Mouse (Mus musculus) bone marrow, adult 2 months (tissue): ENCODE data around the gene Il20ra. TPM values are rescaled to one million over a fixed set of nuclear protein-coding genes. Genes with fewer than 3 reads are reported as not detected.

Experiments
- H3K27ac ChIP-seq: fragments of 200-500 bp; 2 replicates; pipeline ENCODE4 v1.5.1; 2012; ENCODE audit warnings: low read depth, mild to moderate bottlenecking, control low read depth, inconsistent platforms, low read length; ENCODE audit not compliant: control insufficient read depth, poor library complexity, insufficient read depth
- H3K4me1 ChIP-seq: fragments of 200-500 bp; 2 replicates; pipeline ENCODE4 v1.6.1; 2011; ENCODE audit warnings: low read length; ENCODE audit not compliant: control insufficient read depth, insufficient read depth
- H3K4me3 ChIP-seq: fragments of 200-500 bp; replicated peaks from 2 replicates; pipeline ENCODE3; 2011; ENCODE audit warnings: mild to moderate bottlenecking, low read depth, low read length, control low read depth; ENCODE audit not compliant: control insufficient read depth
- CTCF ChIP-seq: fragments of 200-500 bp; IDR thresholded peaks from 2 replicates; pipeline ENCODE4 v1.5.1; 2011; ENCODE audit warnings: low read length, control low read depth; ENCODE audit not compliant: control insufficient read depth, insufficient read depth
- POLR2A ChIP-seq: fragments of 200-500 bp; IDR thresholded peaks from 2 replicates; pipeline ENCODE4 v1.6.1; 2011; ENCODE audit warnings: low read depth, mild to moderate bottlenecking, control low read depth, low read length, borderline replicate concordance; ENCODE audit not compliant: control insufficient read depth
- WGBS: fragments of 180-500 bp; shearing (Covaris S2); methylation state at CpG from one replicate; pipeline ENCODE4 v1.1.7; 2018; 5-methylcytosine and 5-hydroxymethylcytosine counted together
- polyA plus RNA-seq: library from polyadenylated mRNA; stranded (reverse); fragments of >200 nt; gene quantifications from 2 replicates; pipeline ENCODE4 v1.2.4, GENCODE M21; 2011; ENCODE audit warnings: low replicate concordance; ENCODE audit not compliant: missing spikeins, insufficient read depth, insufficient read length

Gene Il20ra
- polyA plus RNA-seq, 1 experiment: not detected

DNA sequence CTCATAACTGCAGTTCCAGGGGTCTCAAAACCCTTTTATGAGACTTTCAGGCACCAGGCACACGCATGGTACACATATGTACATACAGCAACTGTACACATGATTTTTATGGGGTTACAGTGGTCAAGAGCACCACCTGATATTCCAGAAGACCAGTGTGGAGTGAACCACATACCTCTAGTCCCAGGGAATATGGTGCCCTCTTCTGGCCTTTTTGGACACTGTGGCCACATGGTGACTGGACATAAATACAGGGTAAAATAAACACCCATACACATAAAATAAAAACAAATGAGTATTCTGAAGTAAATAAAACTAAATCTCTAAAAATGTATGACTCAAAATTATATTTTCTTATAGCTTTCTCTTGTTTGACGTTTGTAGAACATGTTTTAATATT is 18.7 kb upstream of the Il20ra start:
- TF ChIP-seq POLR2A: no peak
- TF ChIP-seq CTCF: no peak
- Histone ChIP-seq H3K4me3 (no peak overlapping the region), H3K4me1 (peaks cover 6% of the 10 kb centered on the region), H3K27ac (no peak overlapping the region)
- 66% methylated on average over 2 of the region's 2 CpGs for WGBS

GRCm38 (mm10) chr10:19699331-19699730 is 13.0 kb upstream of the Il20ra start:
- 74% methylated on average over 1 of the region's 1 CpGs for WGBS

DNA sequence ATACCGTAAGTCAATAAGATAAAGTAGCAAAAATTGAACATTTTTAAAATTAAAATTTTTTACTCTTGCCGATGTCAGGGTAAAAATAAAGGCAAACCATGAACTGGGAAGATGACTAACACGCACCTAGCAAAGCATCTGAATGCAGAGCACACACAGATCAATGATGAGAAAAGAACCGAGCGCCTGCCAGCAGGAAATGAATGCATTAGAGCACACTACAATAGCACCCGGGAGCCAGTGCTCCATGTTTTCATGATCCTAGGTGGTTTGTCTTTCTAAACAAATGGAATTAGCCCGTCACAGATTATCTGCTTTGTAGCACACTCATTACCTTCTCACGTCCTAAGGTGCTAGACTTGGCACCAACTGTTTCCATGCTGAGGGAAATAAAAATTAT is 7.9 kb upstream of the Il20ra start:
- 83% methylated on average over 8 of the region's 8 CpGs for WGBS
- H3K4me1 ChIP-seq: no peaks in the 10 kb centered on the region; the same call in 1 of the 2 replicates
- no peak overlapping the region for H3K27ac ChIP-seq
- H3K4me3 ChIP-seq: no peak overlapping the region
- TF ChIP-seq POLR2A (no peak), CTCF (no peak)

More at GRCm38 (mm10) chr10:19699331-19699730, 13.0 kb upstream of the Il20ra start:
- Histone ChIP-seq H3K4me3 (no peak overlapping the region), H3K4me1 (no peaks in the 10 kb centered on the region; the same call in 1 of the 2 replicates), H3K27ac (no peak overlapping the region)
- TF ChIP-seq POLR2A (no peak), CTCF (no peak)

GRCm38 (mm10) chr10:19707768-19708167 is 4.6 kb upstream of the Il20ra start:
- Histone ChIP-seq H3K27ac (no peak overlapping the region), H3K4me1 (no peaks in the 10 kb centered on the region; the same call in 1 of the 2 replicates), H3K4me3 (no peak overlapping the region)
- WGBS: 86% methylated on average over 12 of the region's 12 CpGs
- TF ChIP-seq CTCF (no peak), POLR2A (no peak)

- no peaks in the 10 kb centered on the region; the same call in 1 of the 2 replicates for H3K4me1 ChIP-seq
- WGBS: 58% methylated on average over 12 of the region's 12 CpGs
- H3K27ac ChIP-seq: no peak overlapping the region
- TF ChIP-seq POLR2A: no peak
- TF ChIP-seq CTCF: peak; percentile 72
- H3K4me3 ChIP-seq: no peak overlapping the region
These were observed 3.9 kb upstream of the Il20ra start for GRCm38 (mm10) chr10:19708277-19709070.

DNA sequence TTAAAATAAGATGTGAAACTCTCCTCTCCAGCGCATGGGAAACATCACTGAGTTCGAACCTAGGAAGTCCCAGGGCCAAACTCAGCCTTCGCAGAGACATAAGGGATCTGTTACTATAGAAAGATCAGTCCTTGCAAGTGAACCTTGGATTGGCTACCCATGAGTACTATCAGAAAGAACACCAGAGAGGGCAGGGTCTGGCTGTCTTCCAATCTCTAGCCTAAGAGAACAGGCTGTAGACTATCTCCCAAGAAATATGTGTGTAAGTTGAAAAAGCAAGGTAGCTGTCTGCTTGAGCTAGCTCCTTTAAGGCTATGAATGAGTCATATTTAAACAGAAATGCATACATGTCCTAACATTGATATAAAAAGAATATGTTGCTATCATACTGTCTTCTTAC is 1.4 kb upstream of the Il20ra start:
- TF ChIP-seq POLR2A (no peak), CTCF (no peak)
- Histone ChIP-seq H3K4me1 (no peaks in the 10 kb centered on the region; the same call in 1 of the 2 replicates), H3K27ac (no peak overlapping the region), H3K4me3 (no peak overlapping the region)
- 69% methylated on average over 3 of the region's 3 CpGs for WGBS

- WGBS: 59% methylated on average over 7 of the region's 7 CpGs
- no peaks in the 10 kb centered on the region; the same call in 1 of the 2 replicates for H3K4me1 ChIP-seq
- H3K4me3 ChIP-seq: no peak overlapping the region
- TF ChIP-seq POLR2A: no peak
- peak; percentile 12; the same call in 1 of the 2 replicates for TF ChIP-seq CTCF
- no peak overlapping the region for H3K27ac ChIP-seq
These were observed 709 bp upstream of the Il20ra start for GRCm38 (mm10) chr10:19711551-19712171.

GRCm38 (mm10) chr10:19718627-19719026 is 6.3 kb downstream of the Il20ra start:
- H3K4me3 ChIP-seq: no peak overlapping the region
- peaks cover 2% of the 10 kb centered on the region; the same call in 1 of the 2 replicates for H3K4me1 ChIP-seq
- WGBS: 4% methylated on average over 3 of the region's 3 CpGs
- TF ChIP-seq POLR2A: no peak
- no peak for TF ChIP-seq CTCF
- no peak overlapping the region for H3K27ac ChIP-seq

DNA sequence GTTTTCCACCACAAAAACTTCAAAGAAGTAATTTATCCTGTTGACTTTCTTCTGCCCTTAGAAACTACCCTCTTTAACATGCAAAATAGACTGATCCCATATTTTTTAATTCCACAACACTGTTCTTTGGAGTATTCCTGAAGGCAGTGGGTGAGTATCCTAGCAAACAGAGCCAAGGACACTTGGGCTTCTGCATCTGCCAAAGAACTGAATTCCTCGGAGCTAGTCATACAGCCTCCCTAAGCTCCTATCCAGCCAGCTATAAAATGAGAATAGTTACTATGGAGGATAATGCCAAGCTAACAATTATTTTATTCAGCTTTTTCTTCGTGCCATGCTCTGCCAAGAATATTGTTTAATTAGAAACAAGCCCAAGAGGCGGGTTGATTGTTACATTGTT is 9.9 kb downstream of the Il20ra start:
- Histone ChIP-seq H3K4me1 (peaks cover 2% of the 10 kb centered on the region; the same call in 1 of the 2 replicates), H3K4me3 (no peak overlapping the region), H3K27ac (no peak overlapping the region)
- 77% methylated on average over 3 of the region's 3 CpGs for WGBS
- no peak for TF ChIP-seq CTCF
- no peak for TF ChIP-seq POLR2A
